Mouse (Mus musculus): ENCODE measurements around the gene Tdpoz3.
"Not testable (repeated sequence)": the region's sequence is repeated elsewhere in the genome, so short reads cannot be mapped to it uniquely, and the experiment has no call there.

DNA sequence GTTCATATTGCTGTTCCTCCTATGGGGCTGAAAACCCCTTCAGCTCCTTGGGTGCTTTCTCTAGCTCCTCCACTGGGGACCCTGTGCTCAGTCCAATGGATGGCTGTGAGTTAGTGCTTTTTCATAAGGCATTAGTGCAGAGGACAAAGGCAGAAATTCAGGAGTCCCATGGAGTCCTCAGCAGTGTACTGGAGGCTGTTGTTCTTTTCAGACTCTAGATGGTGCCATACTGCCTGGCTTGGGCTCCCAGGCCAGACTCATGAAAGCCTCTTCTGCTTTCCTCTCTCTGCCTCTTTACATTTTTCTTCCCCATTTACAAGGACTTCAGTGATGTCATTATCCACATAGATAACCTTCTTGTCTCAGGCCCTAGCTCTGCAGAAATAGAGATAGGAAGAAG is 12.5 kb upstream of the Tdpoz3 start:
- not testable (repeated sequence) for TF ChIP-seq CTCF (IDR thresholded peaks at IDR 0.05; ENCODE audit: borderline replicate concordance, insufficient read depth, low read depth, low read length); POLR2A (IDR thresholded peaks at IDR 0.05; ENCODE audit: borderline replicate concordance, insufficient read depth, low read length)
